Mouse (Mus musculus) WW6 (cell line): ENCODE data around the gene Rpl27.
"Not testable (repeated sequence)": the region's sequence is repeated elsewhere in the genome, so short reads cannot be mapped to it uniquely, and the experiment has no call there.

Experiments
- DNase-seq: peaks from one replicate; pipeline ENCODE4 v3.0.0-alpha.2; 2013; ENCODE audit warnings: low read depth, low spot score

Gene Rpl27

DNA sequence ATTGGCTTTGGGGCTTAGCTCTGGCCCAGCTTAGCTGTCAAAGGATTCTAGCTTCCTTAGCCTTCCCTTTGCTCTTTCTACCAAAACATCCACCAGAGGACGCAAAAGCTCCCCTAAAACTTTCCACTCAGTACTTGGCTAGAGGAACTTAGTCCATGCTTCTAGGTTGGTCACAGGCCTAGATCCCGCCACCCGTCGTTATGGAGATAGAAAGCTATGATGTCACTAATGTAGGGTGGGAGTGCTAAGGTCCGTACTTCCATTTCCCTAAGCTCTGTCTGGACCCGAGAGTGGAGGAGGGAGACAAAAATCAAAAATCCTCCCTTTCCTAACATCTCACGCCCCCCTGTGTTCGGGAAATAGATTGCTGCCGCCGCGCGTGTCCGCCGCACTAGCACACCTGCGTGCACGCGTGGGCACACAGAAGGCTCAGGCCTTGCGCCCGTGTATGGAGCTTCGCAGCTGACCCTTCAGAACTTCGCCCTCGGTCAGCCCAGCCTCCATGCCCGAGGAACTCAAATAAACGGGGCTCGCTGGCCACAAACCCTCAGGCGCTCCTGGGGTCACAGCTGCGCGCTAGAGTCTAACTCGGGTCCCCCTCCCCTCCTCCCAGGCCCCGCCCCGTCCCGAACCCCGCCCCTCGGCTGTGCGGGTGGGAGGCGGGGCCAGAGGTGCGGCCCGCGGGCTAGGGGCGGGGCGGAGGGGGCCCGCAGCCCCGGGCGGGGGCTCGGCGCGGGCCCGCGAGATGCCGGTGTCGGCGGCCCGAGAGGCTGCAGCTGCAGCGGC lies 25.6 kb downstream of the Rpl27 start:
- DNase-seq: no peak

DNA sequence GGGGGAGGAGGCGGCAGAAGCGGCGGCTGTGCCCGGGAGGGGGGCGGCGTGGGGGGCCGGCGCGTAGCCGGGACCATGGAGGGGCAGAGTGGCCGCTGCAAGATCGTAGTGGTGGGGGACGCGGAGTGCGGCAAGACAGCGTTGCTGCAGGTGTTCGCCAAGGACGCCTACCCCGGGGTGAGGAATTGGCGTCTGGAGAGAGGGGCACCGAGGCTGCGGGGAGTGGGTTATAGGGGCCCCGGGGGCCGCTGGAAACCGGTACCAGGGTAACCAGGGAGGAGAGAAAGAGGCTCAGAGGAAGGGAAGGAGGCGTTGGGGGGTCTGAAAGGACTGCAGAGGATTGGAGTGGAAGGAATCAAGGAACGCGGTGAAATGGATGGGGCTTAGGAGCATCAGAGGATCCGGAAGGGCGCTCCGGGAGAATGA lies 26.2 kb downstream of the Rpl27 start:
- no peak for DNase-seq

DNA sequence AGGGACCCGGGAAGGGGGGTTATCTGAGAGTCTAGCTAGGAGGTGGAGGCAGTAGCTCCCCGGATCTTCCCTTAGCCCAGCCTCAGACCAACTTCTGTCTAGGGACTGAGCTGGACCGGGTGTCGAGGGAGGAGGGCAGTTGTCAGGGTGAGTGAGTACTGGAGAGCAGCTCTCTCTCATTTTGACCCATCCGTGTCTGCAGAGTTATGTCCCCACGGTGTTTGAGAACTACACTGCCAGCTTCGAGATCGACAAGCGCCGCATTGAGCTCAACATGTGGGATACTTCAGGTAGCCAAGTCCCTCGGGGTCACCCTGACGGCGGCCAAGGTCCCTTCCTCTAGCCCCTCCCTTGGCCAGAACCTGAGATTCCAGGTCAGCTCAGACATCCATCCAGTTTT lies 26.6 kb downstream of the Rpl27 start:
- no peak for DNase-seq

DNA sequence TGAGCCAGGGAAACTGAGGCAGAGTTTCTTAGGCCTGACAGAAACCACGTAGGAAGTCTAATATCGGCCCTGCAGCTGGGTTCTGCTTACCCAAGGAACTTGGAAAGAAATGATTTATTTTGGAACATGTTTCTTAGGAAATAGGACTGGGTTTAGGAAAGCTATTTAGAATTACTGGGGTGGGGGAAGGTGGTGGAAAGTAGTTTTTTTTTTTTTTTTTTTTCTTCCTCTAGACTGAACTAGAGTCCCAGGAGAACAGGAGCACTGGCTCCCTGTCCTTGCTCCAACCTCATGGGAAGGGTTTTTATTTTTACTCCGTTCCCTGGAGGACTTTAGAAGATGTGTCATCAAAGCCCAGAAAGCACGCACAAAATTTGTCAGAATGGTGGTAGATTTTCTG lies 27.1 kb downstream of the Rpl27 start:
- no peak for DNase-seq

DNA sequence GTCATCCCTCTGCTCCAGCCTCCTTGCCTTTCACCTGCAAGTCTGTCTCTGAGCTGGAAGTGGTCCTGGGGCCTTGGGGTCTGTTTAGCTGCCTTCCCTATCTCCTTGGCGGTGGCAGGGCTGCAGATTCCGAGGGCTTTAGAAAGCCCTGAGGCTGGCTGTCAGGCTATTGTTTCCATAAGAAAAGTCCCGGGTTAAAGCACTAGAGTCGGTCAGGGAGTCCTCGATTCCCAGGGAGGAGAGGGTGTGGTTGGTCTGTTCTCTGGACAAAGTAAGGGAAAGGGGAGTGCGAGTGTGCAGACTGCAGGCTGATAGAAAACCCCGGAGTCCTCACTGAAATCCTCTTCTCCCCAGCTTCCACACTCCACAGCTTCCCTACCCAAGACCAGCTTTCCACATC lies 28.1 kb downstream of the Rpl27 start:
- DNase-seq: no peak

DNA sequence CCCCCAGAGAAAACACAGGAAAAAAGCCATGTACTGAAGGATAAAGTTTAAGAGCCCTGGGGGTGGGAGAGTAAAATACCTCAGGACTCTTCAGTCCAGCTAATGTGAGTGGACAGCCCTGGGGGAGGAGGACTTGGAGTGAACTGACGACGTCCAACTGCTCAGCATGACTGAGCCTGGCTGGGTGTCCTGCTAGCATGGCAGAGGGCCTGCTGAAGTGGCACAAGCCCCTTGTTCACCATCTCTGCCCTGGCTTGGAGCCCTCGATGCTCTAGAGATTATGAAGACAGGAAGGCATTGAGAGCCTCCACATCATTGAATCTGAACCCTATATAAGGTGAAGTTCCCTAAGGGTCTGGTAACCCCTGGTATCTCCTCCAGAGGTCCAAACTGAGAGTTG lies 29.8 kb downstream of the Rpl27 start:
- no peak for DNase-seq

DNA sequence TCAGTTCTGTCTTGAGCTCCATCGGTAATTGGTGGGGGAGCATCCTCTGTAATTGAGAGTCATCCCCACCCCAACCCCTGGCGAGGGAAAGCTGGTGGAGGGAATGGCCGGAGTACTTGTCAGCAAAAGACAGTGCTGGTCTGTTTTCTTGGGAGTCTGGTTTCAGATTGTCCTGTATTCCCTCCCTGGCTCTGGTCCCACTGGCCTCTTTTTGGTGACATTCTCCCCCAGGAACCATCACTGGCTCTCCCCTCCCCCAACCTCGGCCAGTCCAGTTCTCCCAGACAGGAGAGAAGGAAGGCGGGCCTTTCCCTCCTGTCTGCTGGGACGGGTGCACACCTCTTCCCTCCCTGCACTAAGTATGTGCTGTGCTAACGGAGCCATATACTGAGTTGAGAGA lies 30.2 kb downstream of the Rpl27 start:
- no peak for DNase-seq

DNA sequence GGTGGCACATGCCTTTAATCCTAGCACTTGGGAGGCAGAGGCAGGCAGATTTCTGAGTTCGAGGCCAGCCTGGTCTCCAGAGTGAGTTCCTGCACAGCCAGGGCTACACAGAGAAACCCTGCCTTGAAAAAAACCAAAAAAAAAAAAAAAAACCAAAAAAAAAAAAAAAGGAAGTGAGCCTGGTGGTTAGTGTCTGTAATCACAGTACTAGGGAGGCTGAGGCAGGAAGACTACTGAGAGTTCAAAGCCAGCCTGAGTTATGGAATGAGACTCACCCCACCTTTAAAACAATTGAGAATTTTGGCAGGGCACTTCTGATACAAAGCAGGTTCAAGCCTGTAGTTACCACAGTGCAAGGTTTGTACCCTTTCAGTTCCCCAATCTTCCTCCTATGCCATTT lies 31.6 kb downstream of the Rpl27 start:
- DNase-seq: not testable (repeated sequence)

DNA sequence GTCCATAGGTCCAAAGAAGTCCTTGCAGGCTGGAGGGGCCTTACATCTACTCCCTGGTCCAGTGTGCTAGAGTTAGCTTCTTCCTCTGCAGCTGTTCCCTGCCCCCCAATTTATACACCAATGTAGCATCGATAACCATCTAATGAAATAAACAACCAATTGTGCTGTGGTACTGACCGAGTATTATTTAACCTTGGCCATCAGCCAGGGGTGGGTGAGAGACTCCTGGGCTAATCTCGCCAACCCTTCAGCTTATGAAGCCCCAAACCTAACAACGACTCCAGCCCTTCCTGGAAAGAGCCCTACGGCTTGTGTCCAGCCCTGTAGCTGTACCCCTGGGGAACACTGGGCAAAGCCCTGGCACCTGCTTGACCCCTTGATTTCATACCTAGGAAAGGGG lies 32.2 kb downstream of the Rpl27 start:
- DNase-seq: no peak

DNA sequence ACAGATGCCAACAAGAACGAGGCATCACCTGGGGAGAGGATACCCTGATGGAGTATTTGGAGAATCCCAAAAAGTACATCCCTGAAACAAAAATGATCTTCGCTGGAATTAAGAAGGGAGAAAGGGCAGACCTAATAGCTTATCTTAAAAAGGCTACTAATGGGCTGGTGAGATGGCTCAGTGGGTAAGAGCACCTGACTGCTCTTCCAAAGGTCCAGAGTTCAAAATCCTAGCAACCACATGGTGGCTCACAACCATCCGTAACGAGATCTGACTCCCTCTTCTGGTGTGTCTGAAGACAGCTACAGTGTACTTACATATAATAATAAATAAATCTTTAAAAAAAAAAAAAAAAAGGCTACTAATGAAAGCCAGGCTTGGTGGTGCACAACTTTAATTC lies 34.3 kb downstream of the Rpl27 start:
- DNase-seq: not testable (repeated sequence)

DNA sequence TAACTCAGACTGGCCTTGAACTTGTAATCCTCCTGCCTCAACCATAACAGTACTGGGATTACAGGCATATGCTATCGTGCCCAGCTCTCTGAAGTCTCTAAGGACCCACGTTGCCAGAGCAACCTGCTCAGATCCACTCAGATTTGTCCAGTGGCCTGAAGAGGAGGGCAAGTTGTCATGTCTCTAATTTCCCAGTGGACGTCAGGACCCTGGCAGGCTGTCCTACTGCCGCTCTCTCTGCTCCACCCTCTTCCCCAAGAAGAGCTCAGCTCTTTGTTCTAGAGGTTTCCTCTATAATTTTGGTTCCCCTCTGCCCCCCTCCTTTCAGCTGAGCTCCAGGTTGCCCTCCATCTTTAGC lies 35.1 kb downstream of the Rpl27 start:
- DNase-seq: no peak

DNA sequence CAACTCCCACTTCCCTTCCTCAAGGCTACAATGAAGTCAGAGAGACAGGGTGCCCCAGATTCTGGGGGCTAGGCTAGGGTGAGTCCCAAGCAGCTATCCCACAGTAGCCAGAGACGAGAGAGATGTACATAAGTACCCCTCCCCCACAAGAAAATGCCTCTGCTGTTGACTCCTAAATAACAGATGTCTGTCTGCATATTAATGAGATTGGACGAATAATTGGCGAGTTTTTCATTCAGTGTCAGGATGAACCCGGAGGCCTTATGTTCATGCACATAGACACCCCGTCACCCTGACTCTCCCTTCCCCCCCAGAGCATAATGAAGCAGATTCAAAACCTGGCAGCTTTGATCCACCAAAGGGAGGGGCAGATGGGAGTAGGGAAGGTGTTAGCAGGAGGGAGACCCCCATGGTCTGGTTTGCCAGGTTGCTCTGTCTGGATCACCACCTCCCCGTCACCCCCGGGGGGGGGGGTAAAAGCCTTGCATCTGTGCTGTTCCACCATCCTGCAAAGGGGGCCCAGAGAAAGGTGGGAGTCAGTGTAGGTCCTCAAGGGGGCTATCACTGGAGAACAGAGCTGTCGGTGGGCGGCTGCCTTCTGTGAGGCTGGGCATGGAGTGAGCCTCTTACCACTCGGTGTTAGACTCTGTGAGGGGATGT lies 35.6 kb downstream of the Rpl27 start:
- no peak for DNase-seq

DNA sequence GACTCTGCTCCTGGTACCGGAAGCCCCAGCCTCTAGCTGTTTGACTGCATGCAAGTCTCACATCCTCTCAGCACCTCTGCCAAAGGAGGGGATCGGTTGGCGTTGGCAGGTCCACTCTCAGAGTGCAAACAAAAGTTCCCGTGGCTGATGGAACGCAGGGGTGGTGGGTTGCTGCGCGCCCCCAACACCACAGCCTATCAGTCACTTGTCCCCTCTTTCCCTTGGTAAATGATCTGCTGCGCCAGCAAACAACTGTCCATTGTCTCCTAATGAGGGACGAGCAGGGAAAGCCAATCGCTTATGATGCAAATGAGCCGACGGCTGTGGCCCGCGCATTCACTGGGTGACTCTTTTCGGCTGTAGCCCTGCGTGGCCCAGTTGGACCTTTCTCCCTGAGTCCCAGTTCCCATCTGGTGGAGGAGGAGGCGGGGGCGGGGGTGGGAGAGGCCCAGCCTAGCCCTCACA lies 37.1 kb downstream of the Rpl27 start:
- DNase-seq: no peak

DNA sequence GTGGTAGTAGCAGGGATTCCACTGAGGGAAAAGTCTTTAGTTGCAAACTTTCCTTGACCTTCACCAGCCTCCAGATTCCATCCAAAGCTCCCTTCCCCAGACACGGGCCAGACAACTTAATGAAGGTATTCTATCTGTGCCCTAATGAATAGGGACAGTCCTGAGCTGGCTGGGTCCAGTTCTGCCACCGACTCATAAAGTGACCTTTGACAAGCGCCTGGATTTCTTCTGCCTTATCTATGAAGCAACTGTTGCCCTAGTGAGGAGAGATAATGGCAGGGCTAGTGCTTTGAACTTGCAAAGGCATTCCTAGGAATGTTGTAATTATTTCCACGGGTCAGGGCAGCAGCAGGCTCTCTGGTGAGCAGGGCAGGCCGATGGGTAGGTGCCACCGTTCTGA lies 38.8 kb downstream of the Rpl27 start:
- no peak for DNase-seq

DNA sequence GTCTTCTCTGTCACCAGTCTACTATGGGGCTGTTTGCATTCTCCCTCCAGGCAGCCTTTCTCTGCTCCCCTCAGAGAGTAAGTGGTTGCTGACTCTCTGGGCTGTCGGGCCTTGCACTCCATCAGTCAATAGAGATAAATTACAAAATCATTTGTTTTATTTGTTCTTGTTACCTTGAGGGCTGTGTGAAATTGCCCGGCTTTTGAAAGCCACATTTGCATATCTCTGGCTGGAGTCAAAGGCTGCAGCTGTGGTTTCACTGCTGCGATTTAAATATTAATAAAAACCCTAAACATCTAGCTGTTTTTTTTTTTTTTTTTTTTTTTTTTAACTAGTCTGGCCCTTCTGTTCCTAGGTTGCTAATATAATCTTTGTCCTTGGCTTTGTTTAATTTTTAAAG lies 41.7 kb downstream of the Rpl27 start:
- no peak for DNase-seq

DNA sequence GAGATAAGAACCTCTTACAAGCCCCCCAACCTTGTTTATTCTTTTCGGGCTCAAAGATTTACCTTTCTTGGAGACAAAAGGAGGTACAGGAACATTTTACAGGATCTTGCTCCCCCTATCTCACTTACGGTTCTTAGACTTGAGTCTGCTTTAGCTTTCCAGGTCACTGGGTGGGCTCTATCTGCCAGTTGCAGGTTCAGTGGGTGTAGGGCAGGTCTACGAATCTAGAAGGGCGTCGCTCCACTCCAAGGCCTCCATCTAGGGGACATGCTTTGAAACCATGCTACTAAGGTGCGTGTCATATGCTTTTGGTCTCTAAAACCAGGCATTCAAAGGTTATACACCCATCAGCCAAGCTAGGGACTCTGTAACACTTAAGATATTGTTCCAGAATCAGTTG lies 42.1 kb downstream of the Rpl27 start:
- DNase-seq: no peak

DNA sequence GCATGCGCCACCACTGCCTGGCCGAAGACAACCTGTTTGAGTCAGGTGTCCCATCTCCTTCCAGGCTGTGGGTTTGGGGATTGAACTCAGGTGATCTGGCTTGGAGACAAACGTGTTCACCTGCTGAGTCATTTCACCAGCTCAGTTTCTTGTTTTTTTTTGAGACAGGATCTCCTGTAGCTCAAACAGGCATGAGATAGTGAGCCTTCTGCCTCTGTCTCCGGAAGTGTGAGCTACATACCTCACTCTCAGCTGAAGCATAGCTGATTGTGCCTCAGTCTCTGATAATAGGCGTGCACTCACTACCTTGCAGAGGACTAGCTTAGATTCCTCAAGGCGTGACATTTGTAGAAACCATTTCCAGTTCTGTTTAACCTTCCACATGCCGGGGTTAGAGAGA lies 42.7 kb downstream of the Rpl27 start:
- DNase-seq: no peak

DNA sequence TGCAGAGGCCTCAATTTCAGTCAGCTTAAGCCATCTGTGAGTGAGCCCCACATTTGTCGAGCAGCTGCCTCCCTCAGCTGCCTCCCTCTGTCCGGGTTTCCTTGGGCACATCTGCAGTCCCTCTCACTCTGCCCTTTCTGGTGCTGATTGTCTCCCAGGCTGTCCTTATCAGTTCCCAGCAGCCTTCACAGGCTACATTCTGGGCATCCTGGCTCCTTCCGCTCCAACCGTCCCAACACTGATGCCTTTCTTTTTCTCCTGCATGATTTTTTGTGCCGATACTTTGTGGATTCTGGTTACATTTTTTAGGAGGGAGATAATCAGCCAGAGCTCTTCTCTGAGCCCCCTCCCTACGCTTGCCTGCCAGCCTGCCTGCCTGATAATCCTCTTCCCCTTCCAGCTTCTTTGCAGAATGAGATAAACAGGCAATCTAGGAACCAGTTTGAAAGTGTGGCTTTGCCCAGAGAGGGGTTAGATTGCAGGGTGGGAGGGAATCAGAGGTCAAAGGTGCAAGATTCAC lies 43.5 kb downstream of the Rpl27 start:
- no peak for DNase-seq

DNA sequence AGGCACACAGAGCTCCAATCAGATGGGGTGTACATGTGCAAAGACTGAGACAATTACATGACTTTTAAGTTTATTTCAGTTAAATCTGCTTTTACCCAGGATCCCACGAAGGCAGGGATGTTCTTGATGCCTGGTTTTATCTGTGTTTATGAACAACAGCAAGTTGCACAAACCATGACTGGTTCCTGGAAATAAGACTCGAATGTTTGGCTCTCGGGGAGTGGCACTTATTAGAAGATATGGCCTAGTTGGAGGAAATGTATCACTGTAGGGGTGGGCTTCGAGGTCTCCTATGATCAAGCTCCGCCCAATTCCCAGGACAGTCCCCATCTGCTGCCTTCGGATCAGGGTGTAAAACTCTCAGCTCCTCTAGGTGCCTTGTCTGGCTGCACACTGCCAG lies 44.0 kb downstream of the Rpl27 start:
- no peak for DNase-seq
